Mouse (Mus musculus) T-cell, adult 2 months (primary cell): ENCODE measurements around the gene Rhbdd1.
A peak's percentile ranks its signal among the peaks of the same experiment; 100 is the strongest.

Experiments
- DNase-seq: peaks from one replicate; pipeline ENCODE4 v3.0.0; 2022; ENCODE audit warnings: low spot score

Rhbdd1 gene

DNA sequence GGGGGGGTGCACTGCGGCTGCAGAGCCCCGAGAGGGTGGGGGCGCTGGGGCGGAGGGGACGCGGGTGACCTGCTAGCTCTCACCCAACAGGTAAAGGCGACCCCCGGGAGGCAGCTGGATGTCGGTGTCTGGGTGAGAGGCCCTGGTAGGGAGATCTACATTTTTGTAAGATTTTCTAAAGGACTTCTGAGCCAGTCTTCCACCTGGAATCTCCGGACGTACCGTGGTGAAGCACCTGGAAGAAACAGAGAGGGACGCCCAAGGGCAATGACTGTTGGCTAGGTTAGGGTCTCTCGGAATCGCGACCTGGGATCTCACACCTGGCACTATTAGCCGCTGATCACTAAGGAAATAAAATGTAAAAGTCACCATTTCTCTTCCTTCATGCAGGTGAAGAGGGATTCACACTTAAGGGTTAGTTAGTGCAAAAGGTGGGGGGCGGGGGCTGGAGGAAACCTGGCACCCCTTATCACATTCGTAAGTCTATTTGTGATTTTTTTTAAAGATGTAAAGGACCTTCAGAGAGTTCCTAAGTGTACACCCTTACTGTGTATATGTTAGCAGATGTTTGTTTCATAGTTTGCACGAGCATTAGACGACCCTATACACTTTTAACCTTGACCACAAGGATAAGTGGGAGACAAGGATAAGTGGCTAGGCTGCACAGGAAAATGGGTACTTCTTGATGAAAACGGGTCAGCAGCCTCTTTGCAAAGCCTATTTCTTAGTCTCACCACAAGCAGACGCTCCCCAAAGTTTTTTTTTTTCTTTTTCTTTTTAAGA, 24.1 kb upstream of the Rhbdd1 start:
- no peak for DNase-seq

- no peak for DNase-seq
These were observed 23.5 kb upstream of the Rhbdd1 start for GRCm38 (mm10) chr1:82292771-82293170.

DNA sequence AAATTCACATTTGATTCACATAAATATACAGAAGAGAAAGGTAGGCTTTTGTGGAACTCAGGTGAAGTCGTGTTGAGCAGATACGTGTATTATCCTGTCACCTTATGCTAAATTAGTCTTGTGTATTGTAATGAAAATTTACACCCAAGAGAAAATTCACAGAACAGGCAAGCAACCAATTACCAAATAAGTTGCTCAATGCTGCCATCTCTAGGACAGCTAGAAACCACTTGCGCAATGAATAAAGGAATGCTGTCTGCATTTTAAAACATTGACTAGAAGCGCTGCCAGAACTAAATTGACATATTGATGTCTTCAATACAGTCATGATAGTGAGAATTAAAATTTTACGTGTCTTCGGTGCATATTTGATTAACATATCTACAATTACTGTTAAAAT, 22.1 kb upstream of the Rhbdd1 start:
- DNase-seq = peak; percentile 33

DNA sequence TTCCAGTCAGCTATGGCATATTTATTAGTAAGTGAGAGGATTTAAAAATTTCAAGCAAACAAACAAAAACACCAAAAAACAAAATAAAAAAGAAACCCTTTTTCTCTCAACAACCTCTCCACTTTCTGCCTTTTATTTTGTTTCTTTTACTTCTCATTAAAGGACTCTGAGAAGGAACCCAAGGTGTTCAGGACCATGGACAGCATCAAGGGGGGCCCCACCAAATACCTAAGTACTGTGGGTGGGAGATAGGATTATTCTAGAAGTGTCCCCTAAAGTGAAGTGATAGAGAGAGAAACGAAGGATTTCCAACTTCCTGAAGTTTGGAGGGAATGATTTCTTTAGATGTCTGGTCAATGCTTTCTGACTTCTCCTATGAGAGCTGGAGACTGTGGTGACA, 17.7 kb upstream of the Rhbdd1 start:
- no peak for DNase-seq

GRCm38 (mm10) chr1:82304483-82304882, 11.8 kb upstream of the Rhbdd1 start:
- no peak for DNase-seq

GRCm38 (mm10) chr1:82316746-82317126, 484 bp downstream of the Rhbdd1 start:
- DNase-seq = peak; percentile 63

DNA sequence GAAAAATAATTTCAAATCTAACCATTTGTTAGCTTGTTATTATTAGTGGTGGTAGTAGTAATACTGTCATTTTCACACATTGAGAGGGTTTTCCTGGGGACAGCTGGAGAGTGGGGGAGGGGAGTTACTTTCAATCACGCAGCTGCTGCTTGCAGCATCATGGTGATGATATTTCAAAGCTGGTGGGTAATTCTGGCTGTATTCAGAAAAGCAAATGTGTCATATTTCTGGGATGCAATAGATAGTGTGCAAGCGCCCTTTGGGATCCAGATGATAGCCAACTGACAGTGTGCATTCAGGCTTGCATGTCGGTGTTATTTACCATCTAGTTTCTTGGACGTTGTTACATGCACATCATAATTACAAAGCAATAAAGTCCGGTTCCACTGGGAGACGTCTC, 4.2 kb downstream of the Rhbdd1 start:
- DNase-seq = no peak

DNA sequence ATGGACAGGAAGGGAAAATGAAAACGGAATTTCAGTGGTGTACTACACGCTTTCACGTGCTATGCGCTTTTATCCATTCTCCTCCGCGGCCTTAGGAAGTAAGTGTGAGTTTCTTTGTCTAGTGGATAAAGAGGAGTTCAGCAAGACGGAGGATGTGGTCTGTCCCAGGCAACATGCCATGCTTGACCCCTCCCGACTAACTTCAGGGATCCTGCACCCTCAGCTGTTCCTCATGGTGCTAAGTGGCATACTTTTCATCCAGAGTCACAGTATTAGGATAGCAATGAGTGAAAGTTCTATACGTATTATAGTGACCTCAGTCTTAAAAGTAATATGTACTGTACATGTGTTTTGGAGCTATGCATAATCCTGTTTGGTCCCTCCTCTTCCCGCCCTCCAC, 4.6 kb downstream of the Rhbdd1 start:
- no peak for DNase-seq

DNA sequence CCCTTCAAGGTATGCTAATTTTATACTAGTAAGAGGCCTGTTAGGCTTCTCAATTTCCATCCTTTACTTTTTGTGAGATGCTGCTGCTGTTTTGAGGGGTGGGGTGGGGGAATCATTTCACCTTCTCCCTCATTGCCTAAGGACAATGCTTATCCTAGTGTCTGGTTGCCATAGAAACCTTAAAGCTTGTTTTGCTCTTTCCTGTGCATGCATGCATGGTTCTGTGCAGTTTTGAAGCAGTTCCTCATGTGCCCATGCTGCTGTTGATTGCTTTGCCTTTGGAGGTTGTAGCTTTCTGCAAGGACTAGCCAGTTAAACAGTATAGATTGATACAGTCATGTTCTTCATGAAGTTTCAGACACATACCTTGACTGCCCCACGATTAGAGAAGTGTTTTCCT, 5.2 kb downstream of the Rhbdd1 start:
- no peak for DNase-seq

GRCm38 (mm10) chr1:82324131-82324785, 8.0 kb downstream of the Rhbdd1 start:
- DNase-seq = no peak

DNA sequence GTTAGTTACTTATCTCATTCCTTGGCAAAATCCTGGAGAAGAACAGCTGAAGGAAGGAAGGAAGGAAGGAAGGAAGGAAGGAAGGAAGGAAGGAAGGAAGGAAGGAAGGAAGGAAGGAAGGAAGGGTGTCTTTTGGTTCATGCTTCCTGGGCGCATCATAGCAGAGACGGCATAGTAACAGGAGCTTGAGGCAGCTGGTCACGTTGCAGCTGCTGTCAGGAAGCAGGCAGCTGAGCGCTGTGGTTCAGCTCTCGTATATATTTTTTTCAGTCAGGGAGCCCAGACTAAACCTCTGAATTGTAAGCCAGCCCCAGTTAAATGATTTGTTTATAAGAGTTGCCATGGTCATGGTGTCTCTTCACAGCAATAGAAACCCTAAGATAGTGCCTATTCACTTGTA, 9.9 kb downstream of the Rhbdd1 start:
- no peak for DNase-seq

- DNase-seq = no peak
These were observed 12.0 kb downstream of the Rhbdd1 start for GRCm38 (mm10) chr1:82328033-82328775.

DNA sequence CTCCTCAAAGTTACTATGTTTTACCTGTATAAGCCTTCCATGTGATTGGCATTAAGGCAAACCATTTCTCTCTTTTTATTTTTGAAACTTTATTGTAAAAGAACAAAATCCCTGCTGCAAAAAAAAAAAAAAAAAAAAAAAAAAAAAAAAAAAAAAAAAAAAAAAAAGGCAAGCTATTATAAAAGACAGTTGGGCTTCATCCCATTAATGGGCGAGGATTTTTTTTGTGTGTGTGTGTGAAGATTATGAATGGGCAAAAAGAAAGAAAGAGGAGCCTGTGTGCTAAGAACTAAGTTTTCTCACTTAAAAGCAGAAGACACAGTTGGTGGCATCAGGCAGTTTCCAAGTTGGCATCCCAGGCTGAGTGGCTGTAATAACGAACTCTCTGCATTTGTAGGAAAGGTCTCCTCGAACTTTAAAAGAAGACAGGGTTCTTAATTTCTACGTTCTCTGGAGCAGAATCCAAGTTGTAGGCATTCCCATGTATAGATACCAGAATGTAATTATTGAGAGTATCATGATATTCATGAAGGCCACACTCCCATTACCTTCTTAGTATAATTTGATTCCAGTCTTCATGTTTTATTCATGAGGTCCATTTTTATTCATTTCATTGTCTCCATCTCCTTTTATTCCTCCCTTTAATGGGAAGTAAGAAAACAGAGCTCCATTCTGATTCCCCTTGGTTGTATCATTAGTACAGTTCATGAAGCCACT, 13.1 kb downstream of the Rhbdd1 start:
- no peak for DNase-seq

GRCm38 (mm10) chr1:82329954-82330247, 13.6 kb downstream of the Rhbdd1 start:
- no peak for DNase-seq

- DNase-seq = no peak
These were observed 18.3 kb downstream of the Rhbdd1 start for GRCm38 (mm10) chr1:82334506-82334905.

- no peak for DNase-seq
These were observed 36.8 kb downstream of the Rhbdd1 start for GRCm38 (mm10) chr1:82353089-82353488.

GRCm38 (mm10) chr1:82353755-82354154, 37.5 kb downstream of the Rhbdd1 start:
- no peak for DNase-seq

GRCm38 (mm10) chr1:82358871-82359647, 42.8 kb downstream of the Rhbdd1 start:
- no peak for DNase-seq

GRCm38 (mm10) chr1:82359648-82360026, 43.4 kb downstream of the Rhbdd1 start:
- no peak for DNase-seq

- DNase-seq = no peak
These were observed 45.0 kb downstream of the Rhbdd1 start for GRCm38 (mm10) chr1:82361240-82361639.

DNA sequence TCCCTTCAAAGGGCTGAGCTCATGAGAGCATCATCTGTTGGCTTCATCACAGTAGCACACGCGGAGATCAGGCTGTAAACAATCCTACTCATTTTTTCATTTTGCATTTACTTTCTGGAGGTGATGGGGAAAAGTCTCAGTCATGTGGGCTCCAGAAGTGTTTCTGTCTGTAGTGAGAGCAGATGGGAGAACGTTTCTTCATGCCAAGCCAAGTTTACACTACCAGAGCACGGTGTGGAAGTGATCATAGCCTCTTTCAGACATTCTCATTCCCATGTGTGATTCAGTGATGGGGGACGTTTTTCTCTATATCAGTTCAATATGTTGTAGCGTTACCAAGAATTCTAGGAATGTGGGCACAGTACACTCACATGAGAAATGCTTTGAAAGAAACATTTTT, 45.9 kb downstream of the Rhbdd1 start:
- no peak for DNase-seq

DNA sequence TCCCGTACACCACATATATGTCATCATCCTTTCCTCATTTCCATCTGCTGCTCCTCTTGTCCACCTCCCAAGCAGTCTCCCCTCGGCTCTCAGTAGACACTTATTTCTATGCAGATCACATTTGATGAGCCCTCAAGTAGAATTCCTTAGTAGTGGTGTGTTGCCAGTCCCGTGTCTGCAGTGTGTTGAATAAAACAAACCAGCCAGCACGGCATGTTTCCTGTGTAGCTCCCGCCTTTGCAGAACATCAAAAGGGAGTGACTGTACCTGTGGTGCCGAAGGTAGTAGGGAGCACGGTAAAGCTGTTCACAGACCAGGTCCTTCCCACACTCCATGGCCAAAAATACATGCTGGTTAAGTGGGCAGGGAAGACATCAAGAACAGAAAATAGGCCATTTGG, 47.8 kb downstream of the Rhbdd1 start:
- no peak for DNase-seq
